Mouse (Mus musculus): ENCODE measurements around the gene Snupn. TPM values are rescaled to one million over a fixed set of nuclear protein-coding genes. Genes with fewer than 3 reads are reported as not detected.
"Not testable (repeated sequence)": the region's sequence is repeated elsewhere in the genome, so short reads cannot be mapped to it uniquely, and the experiment has no call there.

Snupn gene
- total and polyA plus RNA-seq, 3 experiments, result 5.7 to 10.2 (median 9.3) TPM

DNA sequence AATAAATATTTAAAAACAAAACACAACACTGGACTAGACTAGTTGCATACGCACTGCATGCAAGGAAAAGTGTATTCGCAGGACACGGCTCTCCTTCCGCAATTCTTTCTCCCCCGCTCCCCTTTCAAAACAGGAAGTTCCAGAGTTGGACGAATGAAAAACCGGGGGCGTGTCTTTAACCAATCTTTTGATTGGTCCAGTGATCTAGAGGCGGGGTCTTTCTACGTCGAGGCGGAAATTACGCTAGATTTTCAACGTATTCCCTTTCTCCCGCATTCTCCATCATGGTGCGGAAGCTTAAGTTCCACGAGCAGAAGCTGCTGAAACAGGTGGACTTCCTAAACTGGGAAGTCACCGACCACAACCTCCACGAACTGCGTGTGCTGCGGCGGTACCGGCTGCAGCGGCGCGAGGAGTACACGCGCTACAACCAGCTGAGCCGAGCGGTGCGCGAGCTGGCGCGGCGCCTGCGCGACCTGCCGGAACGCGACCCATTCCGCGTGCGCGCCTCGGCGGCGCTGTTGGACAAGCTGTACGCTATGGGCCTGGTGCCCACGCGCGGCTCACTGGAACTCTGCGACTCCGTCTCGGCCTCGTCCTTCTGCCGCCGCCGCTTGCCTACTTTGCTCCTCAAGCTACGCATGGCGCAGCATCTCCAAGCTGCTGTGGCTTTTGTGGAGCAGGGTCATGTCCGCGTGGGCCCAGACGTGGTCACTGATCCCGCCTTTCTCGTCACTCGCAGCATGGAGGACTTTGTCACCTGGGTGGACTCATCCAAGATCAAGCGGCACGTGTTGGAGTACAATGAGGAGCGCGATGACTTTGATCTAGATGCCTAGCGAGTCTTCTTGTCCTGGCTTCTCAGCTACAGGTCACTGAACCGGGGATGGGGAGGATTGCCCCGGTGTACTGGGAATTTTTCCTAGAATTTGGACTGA, 13.2 kb upstream of the Snupn start, which contains the start of gene Imp3:
Gene Imp3 (plus strand): TSS at position 253 of the 938 bp plus-strand sequence.
- Histone ChIP-seq H3K27me3 (ENCODE audit: control insufficient read depth, insufficient read depth, low read length) (no peaks in the 10 kb centered on the region), H3K4me1 (ENCODE audit: control insufficient read depth, insufficient read depth, low read length) (peaks cover 3% of the 10 kb centered on the region), H3K79me2 (replicated peaks; ENCODE audit: control insufficient read depth, insufficient read depth, low read length) (no peaks in the 10 kb centered on the region), H3K4me3 (peak within 1 kb of the TSS; percentile 72), H3K9ac (ENCODE audit: low read depth, low read length) (peak within 1 kb of the TSS; percentile 86), H3K36me3 (ENCODE audit: control insufficient read depth, insufficient read depth, low read length) (peaks cover 4% of the 10 kb centered on the region; the same call in 1 of the 2 replicates), H3K27ac (peak within 1 kb of the TSS; percentile 92)
- intact Hi-C loops (cut with DNase I), result loop anchor here (1.0 to 10.0 kb wide), 3 partner anchors 13 to 587 kb away; partner anchors contain the start of genes Cox5a, Ptpn9 and Snupn
- peak; percentile 89 to 92 for DNase-seq
- WGBS, result under 1% methylated on average over 73 of the region's 73 CpGs
- TF ChIP-seq EP300 (IDR thresholded peaks at IDR 0.05; ENCODE audit: insufficient read depth, low read depth, low read length) (0 out of 2 replicates have a peak, but pooled peaks have one; percentile 68), POLR2A (IDR thresholded peaks at IDR 0.05; ENCODE audit: insufficient read depth, low read depth, low read length) (peak; percentile 92), CTCF (IDR thresholded peaks at IDR 0.05) (peak; percentile 47)

DNA sequence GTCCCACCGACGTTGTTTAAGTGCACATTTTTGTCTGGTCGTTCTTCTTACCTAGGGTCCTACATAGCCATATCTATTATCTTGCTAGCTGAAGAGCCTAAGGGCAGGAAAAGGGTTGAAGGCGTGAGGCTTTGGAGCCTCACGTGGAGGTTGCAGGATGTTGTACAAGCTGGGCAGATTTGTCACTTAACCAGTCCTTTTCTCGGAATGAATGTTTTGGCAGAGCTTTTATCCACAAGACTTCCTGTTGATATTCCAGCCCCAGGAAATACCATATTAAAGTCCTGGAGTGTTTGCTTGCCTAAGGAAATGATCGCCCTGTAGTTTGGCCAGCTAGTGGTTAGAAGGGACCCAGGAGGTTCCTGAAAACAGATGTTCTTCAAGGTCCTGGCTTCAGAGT, 12.3 kb upstream of the Snupn start:
- H3K36me3 ChIP-seq (ENCODE audit: control insufficient read depth, insufficient read depth, low read length), result peaks cover 4% of the 10 kb centered on the region; the same call in 1 of the 2 replicates
- H3K9ac ChIP-seq (ENCODE audit: low read depth, low read length), result peak overlapping the region; percentile 52; the same call in 1 of the 2 replicates
- peak overlapping the region; percentile 92 for H3K27ac ChIP-seq
- TF ChIP-seq POLR2A (IDR thresholded peaks at IDR 0.05; ENCODE audit: insufficient read depth, low read depth, low read length) (peak; percentile 51; the same call in 1 of the 2 replicates), CTCF (IDR thresholded peaks at IDR 0.05) (peak; percentile 22; the same call in 1 of the 2 replicates), EP300 (IDR thresholded peaks at IDR 0.05; ENCODE audit: insufficient read depth, low read depth, low read length) (no peak)
- H3K4me3 ChIP-seq, result peak overlapping the region; percentile 72
- H3K79me2 ChIP-seq (replicated peaks; ENCODE audit: control insufficient read depth, insufficient read depth, low read length), result no peaks in the 10 kb centered on the region
- peak; percentile 23 to 36 for DNase-seq
- peaks cover 3% of the 10 kb centered on the region for H3K4me1 ChIP-seq (ENCODE audit: control insufficient read depth, insufficient read depth, low read length)
- 1% methylated on average over 7 of the region's 7 CpGs for WGBS
- intact Hi-C loops (cut with DNase I), result loop anchor here (10.0 kb wide), 2 partner anchors 56 to 586 kb away; partner anchors contain the start of genes Cox5a and Ptpn9
- no peaks in the 10 kb centered on the region for H3K27me3 ChIP-seq (ENCODE audit: control insufficient read depth, insufficient read depth, low read length)

DNA sequence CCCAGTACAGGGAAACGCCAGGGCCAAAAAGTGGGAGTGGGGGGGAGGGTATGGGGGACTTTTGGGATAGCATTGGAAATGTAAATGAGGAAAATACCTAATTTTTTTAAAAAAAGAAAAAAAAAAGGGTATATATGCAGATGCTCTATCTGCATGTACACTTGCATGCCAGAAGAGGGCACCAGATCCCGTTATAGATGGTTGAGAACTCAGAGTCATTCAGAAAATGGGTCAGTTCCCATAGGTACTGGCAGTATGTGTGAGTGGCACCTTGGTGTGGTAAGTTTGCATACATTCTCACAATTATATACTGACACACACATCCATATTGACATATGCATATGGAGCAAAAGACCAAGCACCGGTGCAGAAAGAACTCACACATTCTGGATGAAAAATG, 3.2 kb upstream of the Snupn start:
- 25% methylated on average over 3 of the region's 3 CpGs for WGBS
- peak; percentile 17 to 22 for DNase-seq
- H3K36me3 ChIP-seq (ENCODE audit: control insufficient read depth, insufficient read depth, low read length); H3K4me1 ChIP-seq (ENCODE audit: control insufficient read depth, insufficient read depth, low read length); H3K27me3 ChIP-seq (ENCODE audit: control insufficient read depth, insufficient read depth, low read length); H3K27ac ChIP-seq; H3K4me3 ChIP-seq; H3K79me2 ChIP-seq (replicated peaks; ENCODE audit: control insufficient read depth, insufficient read depth, low read length); H3K9ac ChIP-seq (ENCODE audit: low read depth, low read length): not testable (repeated sequence)
- peak; percentile 84 for TF ChIP-seq CTCF (IDR thresholded peaks at IDR 0.05)
- intact Hi-C loops (cut with DNase I), result loop anchor here (5.0 kb wide), 1 partner anchor 185 kb away; the partner anchor contains the start of gene Man2c1

DNA sequence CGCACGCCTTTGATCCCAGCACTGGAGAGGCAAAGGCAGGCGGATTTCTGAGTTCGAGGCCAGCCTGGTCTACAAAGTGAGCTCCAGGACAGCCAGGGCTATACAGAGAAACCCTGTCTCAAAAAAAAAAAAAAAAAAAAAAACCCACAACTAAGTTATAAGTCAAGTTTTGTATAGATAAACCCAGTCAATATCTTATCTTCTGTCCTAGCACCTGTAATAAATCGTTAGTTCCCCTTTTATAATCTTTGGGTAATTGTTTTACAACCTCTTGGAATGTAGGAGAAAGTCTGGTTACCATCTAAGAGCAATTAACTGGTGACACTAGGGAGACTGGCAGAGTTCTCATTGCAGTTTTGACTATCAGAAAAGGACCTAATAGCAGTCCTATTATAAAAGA, 2.0 kb upstream of the Snupn start:
- not testable (repeated sequence) for DNase-seq; H3K79me2 ChIP-seq (replicated peaks; ENCODE audit: control insufficient read depth, insufficient read depth, low read length); H3K36me3 ChIP-seq (ENCODE audit: control insufficient read depth, insufficient read depth, low read length); H3K4me1 ChIP-seq (ENCODE audit: control insufficient read depth, insufficient read depth, low read length); H3K4me3 ChIP-seq; H3K9ac ChIP-seq (ENCODE audit: low read depth, low read length); H3K27ac ChIP-seq; H3K27me3 ChIP-seq (ENCODE audit: control insufficient read depth, insufficient read depth, low read length)
- 77% methylated on average over 5 of the region's 5 CpGs for WGBS
- intact Hi-C loops (cut with DNase I), result loop anchor here (5.0 kb wide), 1 partner anchor 184 kb away; the partner anchor contains the start of gene Man2c1

DNA sequence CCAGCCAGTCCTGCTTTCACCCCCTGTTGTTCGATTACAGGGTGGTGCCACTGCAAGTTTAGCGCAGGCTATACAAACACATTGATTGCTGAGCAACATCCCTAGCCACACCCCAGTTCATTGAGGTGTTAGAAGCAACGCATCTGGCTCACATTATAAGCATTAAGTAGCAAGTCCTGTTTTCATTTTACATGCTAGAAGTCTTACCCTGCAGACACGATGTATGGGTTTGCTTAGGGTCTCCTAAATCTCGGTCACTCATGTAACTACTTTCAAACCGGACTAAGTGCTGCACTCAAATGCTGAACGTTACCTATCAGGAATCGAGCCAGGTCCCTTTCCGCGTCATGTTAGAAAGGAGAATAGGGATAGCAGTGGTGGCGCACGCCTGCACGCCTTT, 911 bp upstream of the Snupn start:
- peak overlapping the region; percentile 16 for H3K9ac ChIP-seq (ENCODE audit: low read depth, low read length)
- peak overlapping the region; percentile 27; the same call in 1 of the 2 replicates for H3K4me3 ChIP-seq
- H3K4me1 ChIP-seq (ENCODE audit: control insufficient read depth, insufficient read depth, low read length), result peaks cover 1% of the 10 kb centered on the region
- no peak overlapping the region for H3K27ac ChIP-seq
- TF ChIP-seq EP300 (IDR thresholded peaks at IDR 0.05; ENCODE audit: insufficient read depth, low read depth, low read length) (no peak), POLR2A (IDR thresholded peaks at IDR 0.05; ENCODE audit: insufficient read depth, low read depth, low read length) (no peak), CTCF (IDR thresholded peaks at IDR 0.05) (no peak)
- H3K79me2 ChIP-seq (replicated peaks; ENCODE audit: control insufficient read depth, insufficient read depth, low read length), result no peaks in the 10 kb centered on the region
- peak in 1 of 2 experiments; percentile 4 for DNase-seq
- WGBS, result 18% methylated on average over 13 of the region's 13 CpGs
- H3K27me3 ChIP-seq (ENCODE audit: control insufficient read depth, insufficient read depth, low read length), result no peaks in the 10 kb centered on the region
- no peaks in the 10 kb centered on the region for H3K36me3 ChIP-seq (ENCODE audit: control insufficient read depth, insufficient read depth, low read length)
- intact Hi-C loops (cut with DNase I), result loop anchor here (1.0 to 5.0 kb wide), 5 partner anchors 12 to 183 kb away; partner anchors contain the start of genes Imp3, Man2c1, Ptpn9 and Sin3a

DNA sequence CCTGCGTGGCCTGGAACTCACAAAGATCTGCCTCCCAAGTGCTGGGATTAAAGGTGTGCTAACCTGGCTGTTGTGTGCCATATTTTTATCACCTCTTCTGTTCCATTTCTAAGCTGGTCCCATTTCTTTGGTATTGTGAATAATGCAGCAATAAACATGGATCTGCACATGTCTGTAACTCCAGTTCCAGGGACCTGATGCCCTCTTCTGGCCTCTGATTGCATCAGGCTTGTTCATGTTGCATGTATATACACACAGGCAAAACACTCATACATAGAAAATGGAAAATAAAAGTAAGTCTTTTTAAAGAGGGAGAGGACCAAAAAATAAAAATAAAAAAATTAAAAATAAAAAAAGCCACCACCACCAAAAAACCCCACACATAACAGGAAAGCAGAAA, 2.9 kb downstream of the Snupn start:
- intact Hi-C loops (cut with DNase I), result loop anchor here (5.0 kb wide), 1 partner anchor 119 kb away; the partner anchor contains the start of gene Sin3a

More for the DNA sequence above, 2.9 kb downstream of the Snupn start:
- DNase-seq, result no peak
- Histone ChIP-seq H3K36me3 (ENCODE audit: control insufficient read depth, insufficient read depth, low read length) (no peaks in the 10 kb centered on the region), H3K27ac (no peak overlapping the region), H3K9ac (ENCODE audit: low read depth, low read length) (no peak overlapping the region), H3K79me2 (replicated peaks; ENCODE audit: control insufficient read depth, insufficient read depth, low read length) (no peaks in the 10 kb centered on the region), H3K27me3 (ENCODE audit: control insufficient read depth, insufficient read depth, low read length) (no peaks in the 10 kb centered on the region), H3K4me3 (no peak overlapping the region), H3K4me1 (ENCODE audit: control insufficient read depth, insufficient read depth, low read length) (peaks cover 1% of the 10 kb centered on the region)
- TF ChIP-seq EP300 (IDR thresholded peaks at IDR 0.05; ENCODE audit: insufficient read depth, low read depth, low read length) (no peak), CTCF (IDR thresholded peaks at IDR 0.05) (peak; percentile 32)
- WGBS, result 100% methylated on average over 1 of the region's 1 CpGs
